Mouse (Mus musculus) erythroblast, adult 5-6 weeks (primary cell): ENCODE data around the gene Phb. TPM values are rescaled to one million over a fixed set of nuclear protein-coding genes. Genes with fewer than 3 reads are reported as not detected.
A peak's percentile ranks its signal among the peaks of the same experiment; 100 is the strongest.

ENCODE experiments used
- ATAC-seq: replicated peaks from 2 replicates; pipeline ENCODE4 v1.8.0; 2016; ENCODE audit warnings: moderate number of reproducible peaks, mild to moderate bottlenecking, moderate TSS enrichment, inconsistent platforms; ENCODE audit not compliant: poor library complexity, low FRiP score, severe bottlenecking
- total RNA-seq, 2 experiments: library from RNA; stranded (forward) in 1 of 2; stranded (reverse) in 1 of 2; fragments of 150-400 nt in 1 of 2; fragments of 200-764, 138-1000 nt in 1 of 2; gene quantifications; 2 replicates each; pipeline versions ENCODE4 v1.2.3 to v1.2.4; 2015 to 2017; ENCODE audit warnings: low replicate concordance in 2 of 2

Gene Phb
- total RNA-seq (2015; ENCODE audit: low replicate concordance) (21.9 and 30.6 TPM in 2 replicates), total RNA-seq (2017; ENCODE audit: low replicate concordance) (14.2 and 20.3 TPM in 2 replicates)

DNA sequence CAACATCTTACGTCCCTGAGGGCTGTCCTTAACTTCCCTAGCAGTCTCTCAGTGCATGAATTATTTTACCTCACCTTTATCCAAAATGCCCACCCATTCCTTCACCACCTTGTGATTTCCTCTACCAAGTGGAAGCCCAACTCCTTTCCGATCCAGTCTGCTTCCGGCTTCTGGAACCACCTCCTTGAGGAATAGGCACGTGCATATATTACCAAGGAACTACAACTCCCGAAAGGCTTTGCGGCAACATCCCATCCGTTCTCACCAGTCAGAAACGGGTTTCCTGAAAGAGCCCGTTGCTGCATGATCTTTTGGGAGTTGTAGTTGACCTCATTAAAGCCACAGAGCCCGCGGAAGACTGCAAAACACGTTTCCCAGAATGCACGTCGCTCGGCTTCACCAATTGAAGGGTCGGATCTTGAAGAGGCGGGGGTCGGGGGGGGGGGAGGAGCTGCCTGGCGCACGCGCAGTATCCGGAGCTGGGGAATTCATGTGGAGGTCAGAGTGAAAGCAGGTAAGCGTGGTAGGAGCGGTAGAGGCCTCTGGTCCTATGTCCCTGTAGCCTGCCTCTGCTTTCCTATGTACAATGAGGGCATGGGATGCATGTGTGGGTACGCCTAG, at the start of gene Phb:
Phb (plus strand) TSS at position 429 of the 621 bp plus-strand sequence.
- peak; percentile 95 for ATAC-seq

DNA sequence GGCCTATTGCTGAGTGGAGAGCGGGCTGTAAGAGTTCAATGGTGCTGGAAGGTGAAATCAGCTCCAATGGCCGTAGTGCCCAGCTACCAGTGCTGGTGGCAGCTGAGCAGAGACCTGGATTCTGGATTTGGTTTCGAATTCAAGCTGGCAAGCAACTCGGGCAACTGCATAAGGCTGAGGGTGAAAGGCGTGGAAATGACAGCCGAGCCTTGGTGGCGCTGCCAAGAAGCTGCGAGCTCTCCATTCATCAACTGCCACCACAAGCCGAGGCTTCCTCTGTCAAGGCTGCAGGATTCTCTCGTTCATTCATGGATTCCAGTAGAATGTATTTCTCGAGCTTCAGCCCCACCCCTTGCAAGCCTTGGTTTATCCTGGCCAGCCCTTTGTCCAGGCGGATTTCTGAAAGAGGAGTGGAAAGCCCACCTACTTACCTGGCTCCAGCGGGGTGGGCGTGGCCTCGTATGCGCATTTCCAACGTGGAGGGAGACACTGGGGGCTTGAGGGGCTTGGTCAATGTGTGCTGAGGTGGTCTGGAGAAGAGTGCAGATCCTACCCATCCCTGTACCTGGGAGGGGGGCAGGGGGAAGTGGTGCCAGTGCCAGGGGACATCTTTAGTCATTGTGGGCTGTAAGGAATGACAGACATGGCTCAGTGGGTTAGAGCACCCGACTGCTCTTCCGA, 48.8 kb upstream of the Phb start:
- ATAC-seq = no peak

DNA sequence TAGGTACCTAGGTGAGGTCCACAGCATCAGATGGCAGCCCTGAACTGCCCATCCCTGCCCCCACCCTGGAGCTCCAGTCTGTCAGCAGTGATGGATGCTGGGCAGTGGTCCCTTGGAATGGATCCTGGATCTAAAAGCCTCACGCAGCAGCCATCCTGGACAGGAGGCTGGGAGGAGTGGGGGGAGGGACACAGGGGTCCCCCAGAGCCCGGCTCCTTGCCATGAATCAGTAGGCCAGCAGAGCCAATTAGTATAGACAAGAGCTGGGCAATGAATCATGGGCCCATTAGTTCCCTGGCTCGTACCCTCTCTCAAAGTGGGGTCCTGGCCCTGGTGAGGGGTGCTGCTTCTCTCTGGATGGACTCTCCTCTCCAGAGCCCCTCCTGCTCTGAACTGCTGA, 47.7 kb upstream of the Phb start:
- no peak for ATAC-seq

DNA sequence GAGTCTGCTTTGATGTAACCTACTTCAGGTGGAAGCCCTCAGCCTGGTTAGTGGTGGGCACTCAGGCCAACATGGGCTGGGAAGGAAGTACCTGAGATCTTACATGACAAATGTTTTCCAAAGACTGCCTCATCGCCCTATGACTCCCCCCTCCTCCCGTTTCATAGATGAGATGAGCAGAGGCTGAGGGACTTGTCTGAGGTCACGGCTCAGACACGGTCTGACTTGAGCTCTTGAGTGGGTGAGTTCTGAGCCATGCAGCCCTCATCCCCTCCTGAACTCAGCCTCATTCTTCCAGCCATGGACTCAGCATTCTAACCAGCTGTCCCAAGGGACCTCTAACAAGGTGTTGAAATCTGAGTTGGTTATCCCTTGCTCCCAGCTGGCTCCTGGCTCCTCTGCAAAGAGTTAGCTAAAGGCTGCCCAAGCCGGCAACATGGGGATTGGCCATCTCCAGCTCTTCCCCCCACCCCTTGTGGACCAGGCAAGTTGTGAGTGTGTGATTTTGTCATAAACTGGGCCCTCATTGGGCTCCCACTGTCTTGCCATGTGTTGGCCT, 46.8 kb upstream of the Phb start:
- ATAC-seq = no peak; the same call in 1 of the 2 replicates

DNA sequence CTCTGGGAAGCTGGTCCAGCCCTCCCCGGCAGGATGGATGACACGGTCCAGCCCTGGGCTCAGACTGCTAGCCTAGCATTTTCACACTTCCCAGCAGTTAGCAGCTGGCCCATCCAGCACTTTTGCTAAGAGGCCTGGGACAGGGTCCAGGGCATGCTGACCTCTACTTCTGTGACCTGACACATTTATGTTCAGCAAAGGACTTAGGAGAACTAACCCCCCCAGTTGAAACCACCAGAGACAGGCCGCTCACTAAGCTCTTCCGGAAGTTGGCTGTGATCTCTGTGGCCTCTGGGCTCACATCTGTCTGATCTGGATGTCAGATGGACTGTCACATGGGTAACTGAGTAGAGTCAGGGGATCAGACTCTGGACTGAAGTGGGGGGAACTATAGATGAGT, 45.7 kb upstream of the Phb start:
- no peak for ATAC-seq

DNA sequence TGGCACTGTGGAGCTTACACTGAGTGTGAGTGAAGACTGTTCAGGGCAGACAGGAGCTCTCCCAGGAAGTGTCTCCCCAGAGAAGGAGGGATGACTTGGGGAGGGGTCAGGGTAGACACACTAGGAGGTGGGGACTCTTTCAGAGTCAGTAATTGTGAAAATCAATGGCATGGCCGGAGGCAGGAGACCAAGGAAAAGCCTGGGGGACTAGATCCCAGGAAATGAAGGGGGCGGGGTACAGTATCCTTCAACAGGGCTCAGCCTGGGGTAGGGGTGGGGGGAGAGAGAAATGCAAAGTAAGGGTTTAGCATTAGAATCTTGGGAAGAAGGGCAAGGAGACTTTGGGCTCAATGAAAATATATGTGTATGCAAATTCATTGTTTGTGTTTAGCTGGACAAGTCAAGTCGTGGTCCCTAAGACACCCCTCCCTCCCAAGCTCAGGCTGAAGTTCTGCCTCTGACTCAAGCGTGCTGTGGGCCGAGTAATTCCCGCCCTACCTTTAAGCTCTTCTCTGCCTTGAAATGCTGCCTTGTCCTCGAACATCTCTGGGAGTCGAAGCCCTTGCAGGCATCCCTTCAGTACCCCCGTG, 45.1 kb upstream of the Phb start:
- no peak for ATAC-seq

DNA sequence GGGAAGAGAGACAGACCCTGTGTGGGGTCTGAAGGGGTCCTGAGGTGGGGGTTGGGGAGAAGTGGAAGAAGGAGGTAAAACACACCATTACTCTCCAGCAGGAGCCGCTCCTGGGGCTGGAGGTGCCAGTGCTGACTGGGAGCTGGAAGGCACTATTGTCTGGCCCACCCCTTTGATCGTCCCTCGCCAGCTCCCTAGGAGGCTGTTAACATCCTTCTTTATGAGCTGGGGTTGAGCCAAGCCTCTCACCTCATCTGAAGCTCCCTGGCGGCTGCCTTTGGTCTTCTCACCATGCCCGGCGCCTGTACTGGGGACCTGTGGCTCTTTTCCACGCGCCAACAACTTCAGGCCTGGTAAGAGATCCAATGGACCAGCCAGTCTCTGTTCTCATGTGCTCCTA, 44.3 kb upstream of the Phb start:
- ATAC-seq = no peak

DNA sequence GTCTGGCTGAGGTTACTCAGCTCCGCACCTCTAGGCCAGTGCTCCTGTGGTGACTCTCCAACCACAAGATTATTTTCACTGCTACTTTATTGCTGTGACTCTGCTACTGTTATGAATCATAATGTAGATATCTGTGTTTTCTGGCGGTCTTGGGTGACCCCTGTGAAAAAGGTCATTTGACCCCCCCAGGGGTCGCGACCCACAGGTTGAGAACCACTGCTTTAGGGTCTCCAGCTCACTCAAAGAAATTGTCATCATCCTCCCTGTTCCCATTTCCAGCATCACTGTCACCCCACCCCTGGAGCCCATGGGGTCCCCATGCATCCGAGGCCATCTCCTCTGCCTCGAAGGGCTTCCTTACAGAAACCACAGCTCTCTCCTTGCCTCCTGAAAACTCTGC, 36.2 kb upstream of the Phb start:
- ATAC-seq = no peak

DNA sequence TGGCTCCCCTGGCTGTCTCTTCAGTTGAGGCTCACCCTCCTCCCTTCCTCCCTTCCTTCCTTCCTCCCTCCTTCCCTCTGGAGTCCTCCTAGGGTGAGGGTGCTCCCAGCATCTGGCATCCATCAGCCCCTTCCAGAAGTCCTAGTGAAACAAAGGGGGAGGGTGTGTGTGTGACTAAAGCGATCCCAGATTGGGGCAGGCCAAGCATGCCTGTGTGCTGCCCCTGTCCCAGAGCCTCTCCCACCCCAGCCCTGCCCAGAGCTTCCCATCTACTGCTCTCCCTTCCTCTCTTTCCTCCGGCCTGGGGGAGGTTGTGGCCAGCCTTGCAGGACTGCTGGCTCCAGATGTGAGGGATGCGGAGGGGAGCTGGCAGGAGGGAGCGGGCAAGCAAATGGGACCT, 35.5 kb upstream of the Phb start:
- no peak for ATAC-seq

DNA sequence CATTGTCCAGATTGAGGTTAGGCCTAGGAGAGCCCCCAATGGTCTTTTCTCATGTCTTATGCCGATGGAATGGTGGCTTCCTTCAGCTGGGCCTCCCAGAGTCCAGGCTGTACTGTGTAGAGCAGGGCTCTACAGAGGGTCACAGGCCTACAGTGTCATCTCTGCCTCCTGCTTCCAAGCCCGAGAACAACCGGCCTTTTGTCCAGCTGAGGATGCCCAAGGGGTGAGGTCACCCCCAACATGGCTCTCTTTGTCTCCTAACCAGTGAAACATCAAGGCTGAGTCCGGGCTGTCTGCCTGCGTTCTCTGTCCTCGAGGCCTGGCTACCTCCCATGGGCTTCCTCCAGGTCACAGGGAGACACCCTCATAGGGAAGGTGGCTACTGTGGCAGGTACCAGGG, 34.3 kb upstream of the Phb start:
- no peak for ATAC-seq

DNA sequence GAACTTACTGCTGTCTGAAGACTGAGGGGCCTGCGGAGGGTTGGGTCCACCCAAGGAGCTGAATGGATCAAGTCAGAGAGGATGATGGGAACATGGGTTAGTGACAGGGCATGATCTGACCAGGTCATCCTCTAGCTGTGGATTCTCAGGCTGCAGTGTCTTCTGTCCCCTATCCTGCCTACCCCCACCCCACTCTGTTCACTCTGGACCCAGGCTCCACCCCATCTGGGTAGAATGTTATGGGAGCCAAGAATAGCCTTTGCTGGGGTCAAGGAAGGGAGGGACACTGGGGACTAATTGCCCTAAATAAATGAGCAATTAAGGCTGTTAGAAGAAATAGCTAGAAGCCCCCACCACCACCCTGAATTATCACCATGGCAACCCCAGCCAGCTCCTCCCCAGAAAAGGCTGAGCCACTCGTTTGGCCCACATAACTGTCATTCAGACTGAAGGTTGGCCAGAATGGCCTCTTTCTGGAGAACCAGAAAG, 33.2 kb upstream of the Phb start:
- no peak for ATAC-seq

DNA sequence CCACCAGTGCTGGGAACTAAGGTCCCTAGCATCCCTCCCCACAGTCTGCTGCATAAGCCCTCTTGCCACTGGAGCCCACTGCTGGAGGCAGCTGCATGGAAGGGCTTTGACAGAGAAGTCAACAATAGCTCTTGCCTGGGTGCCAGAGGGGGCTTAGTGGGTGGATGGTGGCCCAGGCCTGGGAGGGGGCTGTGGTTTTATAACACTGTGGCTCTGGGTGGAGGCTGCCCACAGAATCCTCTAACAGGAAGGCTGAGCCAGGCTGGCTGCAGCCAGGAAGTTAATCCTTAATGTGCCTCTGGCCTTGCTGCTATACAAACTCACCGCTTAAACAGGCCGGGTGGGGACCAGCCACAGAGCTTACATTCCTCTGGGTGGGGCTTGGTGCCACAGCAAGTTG, 31.7 kb upstream of the Phb start:
- ATAC-seq = no peak

DNA sequence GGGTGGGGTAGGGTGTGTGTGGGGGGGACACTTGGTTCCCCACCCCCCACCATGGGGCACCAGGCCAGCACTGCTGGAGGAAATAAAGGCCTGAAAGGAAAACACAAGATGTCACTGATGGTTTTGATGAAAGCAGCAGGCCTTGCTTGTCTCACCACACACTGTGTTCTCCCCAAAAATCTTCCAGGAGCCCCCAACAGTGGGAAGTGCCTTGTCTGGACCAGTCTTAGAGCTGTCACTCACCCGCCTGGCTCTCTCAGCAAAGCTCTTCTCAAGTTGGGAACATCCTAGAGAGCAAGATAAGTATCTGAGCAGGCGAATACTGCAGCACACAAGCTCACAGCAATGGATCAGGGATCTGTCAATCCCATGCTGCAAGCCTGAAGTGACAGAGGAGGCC, 26.0 kb upstream of the Phb start:
- ATAC-seq = no peak

DNA sequence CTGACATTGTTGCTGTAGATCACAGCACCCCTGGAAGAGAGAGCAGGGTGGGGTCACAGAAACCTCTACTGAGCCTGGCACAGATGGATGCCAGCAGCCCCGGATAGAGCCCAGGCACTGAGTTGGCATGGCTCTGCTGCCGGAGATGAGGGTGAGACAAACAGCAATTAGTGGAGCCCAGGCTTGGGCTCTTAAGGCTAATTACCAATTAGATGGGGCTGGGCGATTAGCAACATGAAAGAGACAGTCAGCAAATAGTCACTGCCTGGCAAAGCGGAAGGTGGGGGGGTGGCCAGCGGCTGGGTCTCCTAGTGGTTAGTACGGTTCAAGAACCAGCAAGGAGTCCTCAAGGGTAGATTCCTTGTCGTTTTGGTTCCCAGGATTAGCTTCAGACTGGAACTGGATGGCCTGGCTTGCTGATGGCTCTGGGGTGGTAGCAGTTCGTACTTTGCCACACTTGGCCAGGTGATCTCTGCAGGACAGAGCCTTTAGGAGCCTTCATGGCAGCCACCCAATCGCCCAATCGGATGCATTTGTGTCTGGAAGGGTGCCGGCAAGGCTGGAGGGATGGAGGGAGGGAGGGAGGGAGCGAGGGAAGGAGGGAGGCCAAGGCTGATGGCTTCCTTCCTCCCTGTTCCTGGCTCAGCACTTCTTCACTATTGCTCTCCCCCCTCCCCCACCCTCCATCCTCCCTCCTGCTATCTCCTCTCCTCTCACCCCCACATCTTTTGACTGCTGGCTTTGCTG, 24.1 kb upstream of the Phb start:
- no peak for ATAC-seq

DNA sequence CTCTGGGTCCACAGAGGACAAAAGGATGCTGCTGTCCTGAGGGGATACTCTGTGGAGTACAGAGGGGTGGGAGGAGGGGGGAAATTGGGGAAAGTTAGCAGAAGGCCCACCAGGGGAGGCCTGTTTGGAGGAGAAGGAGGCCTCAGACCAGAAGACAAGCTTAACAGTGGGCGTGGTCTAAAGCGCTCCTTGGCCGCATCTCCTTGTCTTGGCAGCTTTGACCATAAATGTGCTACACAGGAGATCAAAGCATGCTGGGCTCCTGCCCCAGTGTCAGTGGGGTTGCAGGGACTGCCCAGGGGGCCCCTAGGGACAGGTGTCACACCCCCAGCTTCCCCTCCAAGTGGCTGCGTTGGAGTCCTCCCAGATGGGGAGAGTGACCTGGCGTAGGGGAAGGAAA, 22.9 kb upstream of the Phb start:
- ATAC-seq = no peak

DNA sequence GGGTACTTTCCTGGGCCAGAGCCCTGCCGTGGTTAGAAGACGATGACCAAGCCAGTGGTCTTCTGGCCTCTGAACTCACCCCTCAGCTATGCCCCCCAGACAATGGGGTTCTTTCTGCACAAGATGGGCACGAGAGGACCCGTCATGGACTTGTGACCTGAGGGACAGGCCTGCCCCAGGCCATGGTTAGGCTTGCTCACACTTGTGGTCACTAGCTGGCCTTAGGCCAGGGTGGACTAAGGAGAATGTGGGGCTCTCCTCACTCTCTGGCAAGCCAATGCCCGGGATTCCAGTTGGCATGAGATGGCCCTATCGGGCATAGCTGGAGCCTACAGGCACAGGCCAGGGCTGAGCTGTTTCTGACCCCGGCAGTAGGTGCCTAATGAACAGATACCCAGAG, 22.4 kb upstream of the Phb start:
- no peak for ATAC-seq

DNA sequence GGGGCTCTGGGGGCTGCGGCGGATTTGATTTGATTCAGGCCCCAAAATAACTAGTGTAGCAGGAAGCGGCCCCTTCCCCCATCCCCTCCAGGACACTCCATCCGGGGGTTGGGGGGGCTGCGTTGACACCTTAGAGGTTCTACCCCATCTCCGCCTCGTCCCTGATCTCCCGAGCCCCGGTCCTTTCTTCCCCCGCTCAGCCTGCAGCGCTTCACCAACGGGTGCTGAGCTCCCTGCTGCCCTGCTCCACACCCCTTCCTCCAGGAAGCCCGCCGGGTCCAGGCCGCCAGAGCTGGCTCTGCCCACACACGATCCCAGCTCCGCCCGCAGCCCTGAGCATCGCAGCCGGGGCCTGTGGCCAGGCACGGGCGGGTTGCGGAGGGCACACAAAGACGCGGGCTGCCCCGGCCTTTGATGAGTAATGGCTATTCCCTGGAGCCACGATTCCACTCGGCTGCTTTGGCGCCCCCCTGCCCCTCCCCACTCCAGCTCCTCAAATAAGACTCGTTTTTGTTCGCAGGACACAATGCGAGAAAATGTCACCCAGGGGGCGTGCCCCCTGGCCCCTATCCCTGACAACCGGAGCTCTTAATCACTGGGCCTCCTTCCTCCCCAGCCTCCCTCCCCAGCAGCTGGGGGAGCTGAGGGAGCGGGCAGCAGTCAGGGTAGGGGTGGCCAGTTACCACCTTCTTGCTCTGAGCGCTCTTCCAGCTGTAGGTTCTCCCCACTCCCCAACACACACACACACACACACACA, 21.2 kb upstream of the Phb start:
- ATAC-seq = no peak

DNA sequence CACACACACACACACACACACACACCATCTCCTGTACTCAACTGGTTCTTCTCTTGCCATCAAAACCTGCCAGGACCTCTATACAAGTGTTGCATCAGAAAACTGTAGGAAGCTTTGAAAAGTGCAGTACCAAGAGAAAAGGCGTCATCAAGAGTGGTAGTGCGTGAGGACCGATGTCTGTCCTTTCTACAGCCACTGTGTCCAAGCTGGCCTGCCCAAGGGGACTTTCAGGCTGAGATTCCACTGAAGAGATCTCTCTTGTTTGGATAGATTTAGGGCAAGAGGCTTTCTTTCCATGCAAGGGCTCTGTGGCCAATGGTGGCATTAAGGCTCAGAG, 20.6 kb upstream of the Phb start:
- ATAC-seq = no peak

DNA sequence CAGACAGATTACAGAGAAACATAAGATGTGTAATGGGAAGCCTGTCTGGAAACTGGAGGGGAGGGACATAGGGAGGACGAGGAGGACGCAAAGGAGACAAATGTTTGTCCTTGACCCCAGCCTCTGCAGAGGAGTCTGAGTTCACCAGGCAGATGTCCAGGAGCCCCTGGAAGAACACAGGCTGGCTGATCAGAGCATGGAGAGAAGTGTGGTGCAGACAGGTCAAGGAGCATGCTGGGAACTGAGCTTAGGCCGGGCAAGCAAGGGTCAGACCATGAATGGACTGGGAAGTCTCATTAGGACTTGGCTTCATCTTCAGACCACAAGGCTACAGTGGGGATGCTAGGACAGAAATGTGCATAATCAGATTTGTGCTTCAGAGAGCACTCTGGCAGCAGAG, 19.0 kb upstream of the Phb start:
- ATAC-seq = no peak

DNA sequence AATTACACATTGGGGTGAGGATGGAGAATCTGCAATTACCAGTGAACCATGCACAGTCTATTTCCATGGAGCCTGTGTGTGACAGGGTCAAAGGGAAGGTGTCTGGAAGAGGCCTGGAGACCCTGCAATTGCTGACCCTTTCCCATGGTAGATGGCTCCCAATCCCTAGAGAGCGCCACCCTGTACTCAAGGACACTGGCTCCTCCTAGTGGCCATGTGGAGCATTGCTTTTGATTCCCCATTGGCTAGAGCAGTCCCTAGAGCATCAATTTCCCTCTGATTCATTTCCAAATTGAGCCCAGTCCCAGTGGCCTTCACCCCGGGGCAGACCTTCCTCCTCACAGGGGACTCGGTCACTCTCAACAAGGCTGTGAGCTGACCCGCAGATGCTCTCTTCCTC, 17.9 kb upstream of the Phb start:
- peak; percentile 82 for ATAC-seq
